Mouse (Mus musculus) liver, adult 2 months (tissue): ENCODE measurements around the gene Tbx15. TPM values are rescaled to one million over a fixed set of nuclear protein-coding genes. Genes with fewer than 3 reads are reported as not detected.

Experiments
- DNase-seq: peaks from one replicate; pipeline ENCODE4 v3.0.0-alpha.2; 2011; ENCODE audit warnings: low read depth, low spot score; ENCODE audit errors: extremely low read depth
- H3K27ac ChIP-seq: fragments of 200-500 bp; replicated peaks from 2 replicates; pipeline ENCODE4 v1.5.1; 2012; ENCODE audit warnings: low read depth, mild to moderate bottlenecking, control low read depth, inconsistent platforms, low read length; ENCODE audit not compliant: insufficient read depth
- H3K27me3 ChIP-seq: fragments of 200-500 bp; 2 replicates; pipeline ENCODE4 v1.6.1; 2012; ENCODE audit warnings: mild to moderate bottlenecking, moderate library complexity, low read length, inconsistent platforms; ENCODE audit not compliant: control insufficient read depth, insufficient read depth
- H3K36me3 ChIP-seq: fragments of 200-500 bp; 2 replicates; pipeline ENCODE4 v1.6.1; 2012; ENCODE audit warnings: low read length, inconsistent platforms; ENCODE audit not compliant: control insufficient read depth, insufficient read depth
- H3K4me1 ChIP-seq: fragments of 200-500 bp; 2 replicates; pipeline ENCODE4 v1.6.1; 2011; ENCODE audit warnings: low read length; ENCODE audit not compliant: control insufficient read depth, insufficient read depth
- H3K4me3 ChIP-seq: fragments of 200-500 bp; 2 replicates; pipeline ENCODE4 v1.5.1; 2011; ENCODE audit warnings: low read depth, mild to moderate bottlenecking, control low read depth, low read length, moderate library complexity; ENCODE audit not compliant: insufficient read depth
- H3K79me2 ChIP-seq: fragments of 200-500 bp; 2 replicates; pipeline ENCODE4 v1.6.1; 2012; ENCODE audit warnings: inconsistent platforms, mild to moderate bottlenecking, low read length, moderate library complexity; ENCODE audit not compliant: control insufficient read depth, insufficient read depth
- H3K9ac ChIP-seq: fragments of 200-500 bp; 2 replicates; pipeline ENCODE4 v1.6.1; 2012; ENCODE audit warnings: low read depth, mild to moderate bottlenecking, control low read depth, inconsistent platforms, low read length
- CTCF ChIP-seq: fragments of 200-500 bp; IDR thresholded peaks from 2 replicates; pipeline ENCODE4 v1.5.1; 2011; ENCODE audit warnings: low read depth, low read length, control low read depth
- POLR2A ChIP-seq: fragments of 200-500 bp; IDR thresholded peaks from 2 replicates; pipeline ENCODE4 v1.6.1; 2011; ENCODE audit warnings: low read length, control low read depth; ENCODE audit not compliant: insufficient read depth; ENCODE audit errors: extremely low read depth
- WGBS: fragments of 180-500 bp; shearing (Covaris S2); methylation state at CpG from one replicate; pipeline ENCODE4 v1.1.7; 2018; 5-methylcytosine and 5-hydroxymethylcytosine counted together
- polyA plus RNA-seq: library from polyadenylated mRNA; depleted of rRNA; stranded (reverse); fragments of >200 nt; gene quantifications from 2 replicates; pipeline ENCODE4 v1.2.3, GENCODE M21; 2012
- total RNA-seq: library from RNA; depleted of rRNA; stranded (reverse); fragments of >200 nt; gene quantifications from 2 replicates; pipeline ENCODE4 v1.2.3, GENCODE M21; 2014

Tbx15 gene
- total and polyA plus RNA-seq, 2 experiments: 0.04 to 0.09 TPM

DNA sequence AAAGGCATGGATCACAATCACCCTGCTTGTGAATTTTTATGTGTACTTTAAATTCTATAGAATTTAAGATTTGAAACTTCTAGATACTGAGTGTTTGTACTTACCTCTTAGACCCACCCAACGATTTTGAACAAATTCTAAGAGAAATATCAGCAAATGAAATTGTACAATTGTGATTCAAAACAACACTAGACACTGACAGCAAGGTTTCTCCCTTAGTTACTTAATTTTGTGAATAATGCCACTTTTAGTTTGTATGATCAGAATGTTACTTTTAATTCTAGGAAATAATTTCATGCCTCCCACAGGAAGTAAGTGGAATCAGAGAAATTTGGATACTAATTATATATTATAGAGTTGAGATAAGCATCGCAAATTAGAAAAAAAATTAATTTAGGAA lies 20.2 kb downstream of the Tbx15 start:
- Histone ChIP-seq H3K79me2 (no peaks in the 10 kb centered on the region), H3K27ac (no peak overlapping the region), H3K27me3 (peaks cover 43% of the 10 kb centered on the region), H3K4me1 (no peaks in the 10 kb centered on the region), H3K4me3 (no peak overlapping the region), H3K9ac (no peak overlapping the region), H3K36me3 (no peaks in the 10 kb centered on the region)
- 29% methylated on average over 2 of the region's 2 CpGs for WGBS
- no peak for DNase-seq
- TF ChIP-seq POLR2A (no peak), CTCF (no peak)

- TF ChIP-seq POLR2A: no peak
- no peak for TF ChIP-seq CTCF
- no peak overlapping the region for H3K9ac ChIP-seq
- H3K27me3 ChIP-seq: peaks cover 41% of the 10 kb centered on the region
- no peaks in the 10 kb centered on the region for H3K36me3 ChIP-seq
- H3K4me1 ChIP-seq: no peaks in the 10 kb centered on the region
- no peak for DNase-seq
- no peak overlapping the region for H3K27ac ChIP-seq
- 4% methylated on average over 18 of the region's 18 CpGs for WGBS
- H3K79me2 ChIP-seq: no peaks in the 10 kb centered on the region
- H3K4me3 ChIP-seq: no peak overlapping the region
These were observed 21.2 kb downstream of the Tbx15 start for GRCm38 (mm10) chr3:99261371-99261791.

- Histone ChIP-seq H3K36me3 (no peaks in the 10 kb centered on the region), H3K79me2 (no peaks in the 10 kb centered on the region), H3K27ac (no peak overlapping the region), H3K4me3 (no peak overlapping the region), H3K4me1 (no peaks in the 10 kb centered on the region), H3K9ac (no peak overlapping the region), H3K27me3 (peaks cover 34% of the 10 kb centered on the region)
- TF ChIP-seq POLR2A (no peak), CTCF (no peak)
- whole genome bisulfite sequencing: 12% methylated on average over 2 of the region's 2 CpGs
- DNase-seq: no peak
These were observed 21.8 kb downstream of the Tbx15 start for GRCm38 (mm10) chr3:99261986-99262385.

DNA sequence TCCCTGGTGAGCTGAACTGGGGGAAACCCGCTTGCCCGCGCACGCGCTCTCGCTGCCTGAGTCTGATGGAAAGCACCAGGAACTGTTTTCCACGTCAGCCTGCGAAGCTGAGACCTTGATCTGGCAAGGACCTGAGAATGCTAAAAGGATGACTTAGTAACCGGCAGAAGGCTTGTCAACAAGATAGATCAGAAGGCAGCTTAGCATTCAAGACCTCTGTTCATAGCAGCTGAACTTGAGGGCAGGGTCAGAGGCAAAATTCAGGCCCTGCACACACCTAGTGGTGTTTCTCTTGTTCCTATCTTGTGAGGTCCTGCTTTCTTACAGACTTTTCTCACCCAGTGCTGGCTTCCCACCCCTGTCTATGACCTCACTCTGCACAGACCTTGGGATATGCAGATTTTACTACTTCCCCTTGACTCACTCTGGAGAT lies 23.3 kb downstream of the Tbx15 start:
- TF ChIP-seq POLR2A (no peak), CTCF (no peak)
- 16% methylated on average over 9 of the region's 9 CpGs for WGBS
- Histone ChIP-seq H3K27ac (no peak overlapping the region), H3K4me1 (no peaks in the 10 kb centered on the region), H3K9ac (no peak overlapping the region), H3K4me3 (no peak overlapping the region), H3K27me3 (peaks cover 25% of the 10 kb centered on the region), H3K36me3 (no peaks in the 10 kb centered on the region), H3K79me2 (no peaks in the 10 kb centered on the region)
- DNase-seq: no peak

- WGBS: 31% methylated on average over 7 of the region's 7 CpGs
These were observed 24.5 kb downstream of the Tbx15 start for GRCm38 (mm10) chr3:99264695-99265094.

DNA sequence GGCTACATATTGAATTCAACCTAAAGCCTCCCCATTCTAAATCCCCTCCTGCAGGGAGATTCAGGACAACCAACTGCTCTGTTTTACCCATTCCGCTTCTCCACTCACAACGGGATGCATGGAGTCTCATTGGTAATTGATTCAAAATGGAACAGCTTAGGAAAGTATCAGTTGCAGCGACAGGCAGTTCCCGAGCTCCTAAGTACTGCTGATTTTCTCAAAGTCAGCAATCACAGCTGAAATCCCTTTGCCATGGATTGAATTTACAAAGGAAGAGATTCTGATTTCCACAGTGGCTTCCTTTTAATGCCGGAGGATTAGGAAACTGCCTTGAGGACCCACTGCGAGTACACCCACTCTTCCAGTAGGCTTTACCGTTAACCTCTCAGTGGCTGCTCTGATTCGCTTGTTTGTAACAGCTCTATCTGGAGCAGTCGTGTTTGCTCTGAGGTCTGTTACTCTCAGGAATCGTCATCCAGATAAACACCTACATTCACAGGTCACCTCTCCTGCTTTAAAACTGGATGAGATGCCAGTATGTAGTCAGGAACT lies 26.6 kb downstream of the Tbx15 start:
- Histone ChIP-seq H3K27me3 (peaks cover 21% of the 10 kb centered on the region), H3K9ac (no peak overlapping the region), H3K79me2 (no peaks in the 10 kb centered on the region), H3K4me3 (no peak overlapping the region), H3K27ac (no peak overlapping the region), H3K36me3 (no peaks in the 10 kb centered on the region), H3K4me1 (no peaks in the 10 kb centered on the region)
- DNase-seq: no peak
- WGBS: 34% methylated on average over 10 of the region's 10 CpGs
- TF ChIP-seq POLR2A (no peak), CTCF (no peak)

More at GRCm38 (mm10) chr3:99264695-99265094, 24.5 kb downstream of the Tbx15 start:
- no peak for DNase-seq
- peaks cover 31% of the 10 kb centered on the region for H3K27me3 ChIP-seq
- H3K4me3 ChIP-seq: no peak overlapping the region
- no peak overlapping the region for H3K27ac ChIP-seq
- no peaks in the 10 kb centered on the region for H3K79me2 ChIP-seq
- TF ChIP-seq CTCF (no peak), POLR2A (no peak)
- H3K36me3 ChIP-seq: no peaks in the 10 kb centered on the region
- no peaks in the 10 kb centered on the region for H3K4me1 ChIP-seq
- no peak overlapping the region for H3K9ac ChIP-seq
